9 mouse cellular contexts compared by ENCODE assay signal in genomic region chr7:79799048-79799447, GRCm38 (mm10). TPM values are rescaled to one million over a fixed set of nuclear protein-coding genes. Genes with fewer than 3 reads are reported as not detected.
DNase-seq lines count a peak whose midpoint lies in the region; ATAC-seq and TF ChIP-seq lines count a peak whose summit lies in the region.
"Had no signal": no experiment of that assay in that cellular context is flagged by ENCODE, and none has a peak within 500 bp of the region (broad histone marks: within the 10 kb centered on the region; RNA-seq: fewer than 3 reads in every experiment).

No protein-coding gene starts in this region.

- no peak overlapping the region for H3K4me3 ChIP-seq in CH12.LX (replicated peaks in 1 of 3; ENCODE audit: low read depth in 2 of 3, low read length in 2 of 3, poor library complexity in 1 of 3)
- no peak overlapping the region for H3K4me3 ChIP-seq in cortical plate, adult 2 months (ENCODE audit: insufficient read depth, low read length)
- H3K4me3 ChIP-seq in heart, adult 2 months: no peak overlapping the region
- H3K4me3 ChIP-seq in layer of hippocampus, adult 2 months: no peak overlapping the region
- no peak overlapping the region for H3K4me3 ChIP-seq in small intestine, adult 2 months (ENCODE audit: low read depth, low read length)
- H3K4me3 ChIP-seq: liver, embryonic 15.5 days had no signal

- 1% methylated on average over 8 of the region's 8 CpGs for WGBS in heart, adult 2 months
- 2% methylated on average over 8 of the region's 8 CpGs for WGBS in small intestine, adult 2 months

- TF ChIP-seq RAD21 in CH12.LX (IDR thresholded peaks at IDR 0.05; ENCODE audit: low read depth, low read length): peak; percentile 82

- H3K9ac ChIP-seq in CH12.LX (ENCODE audit: insufficient read depth, low read depth): no peak overlapping the region
- H3K9ac ChIP-seq in heart, adult 2 months (ENCODE audit: low read depth, low read length): no peak overlapping the region
- H3K9ac ChIP-seq: liver, embryonic 15.5 days had no signal

- no peak overlapping the region for H3K4me2 ChIP-seq in CH12.LX (ENCODE audit: insufficient read depth, low read depth, poor library complexity, severe bottlenecking)
- H3K4me2 ChIP-seq: liver, embryonic 15.5 days had no signal

- TF ChIP-seq POLR2A in CH12.LX (IDR thresholded peaks at IDR 0.05; ENCODE audit: low read depth, low read length): no peak
- TF ChIP-seq POLR2A in cortical plate, adult 2 months (IDR thresholded peaks at IDR 0.05; ENCODE audit: extremely low read depth, insufficient read depth, low read length): no peak
- TF ChIP-seq POLR2A in heart, adult 2 months (IDR thresholded peaks at IDR 0.05; ENCODE audit: insufficient read depth, low read depth, low read length): no peak
- no peak for TF ChIP-seq POLR2A in small intestine, adult 2 months (IDR thresholded peaks at IDR 0.05; ENCODE audit: low read depth, low read length)

- H3K4me1 ChIP-seq in CH12.LX (ENCODE audit: control insufficient read depth in 1 of 2, insufficient read depth in 2 of 2): peaks cover 5 to 8% of the 10 kb centered on the region in 2 experiments; a peak in 3 of 4 replicates
- no peaks in the 10 kb centered on the region for H3K4me1 ChIP-seq in cortical plate, adult 2 months (ENCODE audit: control insufficient read depth, insufficient read depth, low read length)
- H3K4me1 ChIP-seq in heart, adult 2 months (ENCODE audit: control insufficient read depth, insufficient read depth, low read length): no peaks in the 10 kb centered on the region
- no peaks in the 10 kb centered on the region; the same call in 1 of the 2 replicates for H3K4me1 ChIP-seq in small intestine, adult 2 months (ENCODE audit: control insufficient read depth, insufficient read depth, insufficient read length, low read length)

- dilution Hi-C loops in CH12.LX (cut with MboI; ENCODE audit: extremely low pct_ligation_motif_present, extremely low pct_unique_long_range_greater_than_20kb, low sequenced_read_pairs): no loop called here

- DNase-seq in CH12.LX (ENCODE audit: extremely low read depth): peak; percentile 60
- peak; percentile 78 for DNase-seq in adipocyte (ENCODE audit: low spot score)
- DNase-seq in heart, adult 2 months: peak; percentile 69 to 85
- DNase-seq in layer of hippocampus, adult 2 months (ENCODE audit: low spot score in 2 of 2): peak; percentile 72 to 87
- peak; percentile 86 for DNase-seq in lung, postnatal 14 days

- no peak for TF ChIP-seq EP300 in CH12.LX (IDR thresholded peaks at IDR 0.05; ENCODE audit: low read length)
- TF ChIP-seq EP300 in heart, adult 2 months (IDR thresholded peaks at IDR 0.05; ENCODE audit: insufficient read depth, low read depth, low read length): peak; percentile 42; the same call in 1 of the 2 replicates

- no peaks in the 10 kb centered on the region for H3K36me3 ChIP-seq in CH12.LX (replicated peaks in 1 of 2; ENCODE audit: control insufficient read depth in 1 of 2, insufficient read depth in 1 of 2, low read length in 1 of 2)
- H3K36me3 ChIP-seq in heart, adult 2 months (ENCODE audit: control insufficient read depth, insufficient read depth, low read length): no peaks in the 10 kb centered on the region
- H3K36me3 ChIP-seq in small intestine, adult 2 months (ENCODE audit: control insufficient read depth, insufficient read depth, low read length): no peaks in the 10 kb centered on the region
- H3K36me3 ChIP-seq: liver, embryonic 15.5 days had no signal

- H3K27ac ChIP-seq in CH12.LX (ENCODE audit: insufficient read depth, low read depth): no peak overlapping the region
- no peak overlapping the region for H3K27ac ChIP-seq in cortical plate, adult 2 months (ENCODE audit: insufficient read depth, low read length)
- no peak overlapping the region for H3K27ac ChIP-seq in heart, adult 2 months
- no peak overlapping the region for H3K27ac ChIP-seq in layer of hippocampus, adult 2 months
- H3K27ac ChIP-seq in small intestine, adult 2 months (ENCODE audit: insufficient read depth, low read depth, low read length): no peak overlapping the region
- H3K27ac ChIP-seq: liver, embryonic 15.5 days had no signal

- in situ Hi-C loops in CH12.LX (cut with MboI; ENCODE audit: low pct_ligation_motif_present, low pct_unique_long_range_greater_than_20kb, low sequenced_read_pairs): loop anchor here (5.0 kb wide), 1 partner anchor 118 kb away; no protein-coding TSS in a partner anchor

- peaks cover 8% of the 10 kb centered on the region for H3K27me3 ChIP-seq in CH12.LX (replicated peaks)
- no peaks in the 10 kb centered on the region for H3K27me3 ChIP-seq in heart, adult 2 months (ENCODE audit: control insufficient read depth, insufficient read depth, low read length)
- H3K27me3 ChIP-seq in small intestine, adult 2 months (ENCODE audit: control insufficient read depth, insufficient read depth, low read length): no peaks in the 10 kb centered on the region

- ATAC-seq in inflammation-experienced regulatory T-cells, adult 6 months: no peak

- peak; percentile 61 to 88 for TF ChIP-seq CTCF in CH12.LX (conservative IDR thresholded peaks at IDR 0.05 in 1 of 2, IDR thresholded peaks at IDR 0.05 in 1 of 2; ENCODE audit: low read depth in 2 of 2, low read length in 2 of 2)
- peak; percentile 88 for TF ChIP-seq CTCF in cortical plate, adult 2 months (IDR thresholded peaks at IDR 0.05; ENCODE audit: extremely low read depth, insufficient read depth, low read length)
- peak; percentile 94 for TF ChIP-seq CTCF in heart, adult 2 months (IDR thresholded peaks at IDR 0.05)
- TF ChIP-seq CTCF in layer of hippocampus, adult 2 months (conservative IDR thresholded peaks at IDR 0.05): peak; percentile 93
- TF ChIP-seq CTCF in small intestine, adult 2 months (IDR thresholded peaks at IDR 0.05; ENCODE audit: extremely low read depth, insufficient read length, insufficient replicate concordance, low read depth, low read length): peak; percentile 77; the same call in 1 of the 2 replicates

- intact Hi-C loops in heart, adult 2 months (cut with DNase I): loop anchor here (1.0 to 10.0 kb wide), 2 partner anchors 115 to 426 kb away; no protein-coding TSS in a partner anchor

- H3K79me2 ChIP-seq in CH12.LX (replicated peaks; ENCODE audit: control insufficient read depth, extremely low read depth, insufficient read depth, poor library complexity, severe bottlenecking): no peaks in the 10 kb centered on the region
- H3K79me2 ChIP-seq in heart, adult 2 months (replicated peaks; ENCODE audit: control insufficient read depth, insufficient read depth, low read length): no peaks in the 10 kb centered on the region

- no peaks in the 10 kb centered on the region for H3K9me3 ChIP-seq in CH12.LX (replicated peaks; ENCODE audit: low read length)
- H3K9me3 ChIP-seq: liver, embryonic 15.5 days had no signal

TF ChIP-seq in CH12.LX, 34 proteins besides CTCF, POLR2A, EP300 and RAD21 (continues in another document):
- TF ChIP-seq ETS1 (conservative IDR thresholded peaks at IDR 0.05; ENCODE audit: low read depth, low read length) (no peak), ZKSCAN1 (IDR thresholded peaks at IDR 0.05; ENCODE audit: borderline replicate concordance, low read depth, low read length) (no peak), UBTF (IDR thresholded peaks at IDR 0.05; ENCODE audit: low read depth, low read length) (no peak), E2F4 (IDR thresholded peaks at IDR 0.05; ENCODE audit: insufficient replicate concordance, low read depth, low read length) (0 out of 2 replicates have a peak, but pooled peaks have one; percentile 23), BHLHE40 (IDR thresholded peaks at IDR 0.05; ENCODE audit: low read depth, low read length) (no peak), IRF4 (IDR thresholded peaks at IDR 0.05; ENCODE audit: low read depth, low read length) (0 out of 2 replicates have a peak, but pooled peaks have one; percentile 4)

RNA-seq across cellular contexts. Expression of gene Mesp1, which starts 5.5 kb away (rescaled TPM):
- not detected in 2 replicates for total RNA-seq in CH12.LX (2012; rRNA removed)
- total RNA-seq in CH12.LX (2014; rRNA removed): not detected in 2 replicates
- not detected in 2 replicates for polyA plus RNA-seq in CH12.LX (2012; ENCODE audit: insufficient read length, low read depth)
- polyA plus RNA-seq in cortical plate, adult 2 months (2012; rRNA removed): 0.08 and 0.19 TPM in 2 replicates
- total RNA-seq in heart, adult 2 months (2021): not detected
- not detected in 2 replicates for polyA plus RNA-seq in heart, adult 2 months (2012; rRNA removed)
- total RNA-seq in layer of hippocampus, adult 2 months (2021): under 1 TPM in 1 of 2 experiments, not detected in 1; 0.64 TPM
- polyA plus RNA-seq in small intestine, adult 2 months (2012; rRNA removed): 0.28 and 1.2 TPM in 2 replicates
- polyA plus RNA-seq in inflammation-experienced regulatory T-cells, adult 6 months (2017; shearing (Covaris generic)): not detected
- polyA plus RNA-seq: liver, embryonic 15.5 days had no signal

RNA-seq across cellular contexts. Expression of gene Mesp2, which starts 11.5 kb away (rescaled TPM):
- total RNA-seq in CH12.LX (2012; rRNA removed) (not detected in 2 replicates), CH12.LX (2014; rRNA removed) (not detected in 2 replicates)
- not detected in 2 replicates for polyA plus RNA-seq in CH12.LX (2012; ENCODE audit: insufficient read length, low read depth)
- 0.91 and 0.98 TPM in 2 replicates for polyA plus RNA-seq in cortical plate, adult 2 months (2012; rRNA removed)
- under 1 TPM in 1 of 2 experiments, not detected in 1; 0.13 TPM for total RNA-seq in heart, adult 2 months (2021)
- 0.06 and 0.12 TPM in 2 replicates for polyA plus RNA-seq in heart, adult 2 months (2012; rRNA removed)
- 1 to 10 TPM; 1.4 to 2.1 TPM for total RNA-seq in layer of hippocampus, adult 2 months (2021)
- 0.33 TPM in 2 replicates for polyA plus RNA-seq in small intestine, adult 2 months (2012; rRNA removed)
- polyA plus RNA-seq in inflammation-experienced regulatory T-cells, adult 6 months (2017; shearing (Covaris generic)): under 1 TPM in 2 of 3 experiments, not detected in 1; 0.24 to 0.29 TPM
- polyA plus RNA-seq: liver, embryonic 15.5 days had no signal

RNA-seq across cellular contexts. Expression of gene Wdr93, which starts 56.1 kb away (rescaled TPM):
- 0.38 and 1.2 TPM in 2 replicates for total RNA-seq in CH12.LX (2012; rRNA removed)
- total RNA-seq in CH12.LX (2014; rRNA removed): 0.63 and 0.75 TPM in 2 replicates
- polyA plus RNA-seq in CH12.LX (2012; ENCODE audit: insufficient read length, low read depth): 0.85 and 1.3 TPM in 2 replicates
- polyA plus RNA-seq in cortical plate, adult 2 months (2012; rRNA removed): 0.15 and 0.48 TPM in 2 replicates
- total RNA-seq in heart, adult 2 months (2021): under 1 TPM in 1 of 2 experiments, not detected in 1; 0.10 TPM
- polyA plus RNA-seq in heart, adult 2 months (2012; rRNA removed): 0.20 and 0.31 TPM in 2 replicates
- under 1 TPM in 1 of 2 experiments, not detected in 1; 0.36 TPM for total RNA-seq in layer of hippocampus, adult 2 months (2021)
- polyA plus RNA-seq in small intestine, adult 2 months (2012; rRNA removed): 0.06 and 0.08 TPM in 2 replicates
- under 1 TPM in 1 of 3 experiments, not detected in 2; 0.25 TPM for polyA plus RNA-seq in inflammation-experienced regulatory T-cells, adult 6 months (2017; shearing (Covaris generic))

RNA-seq across cellular contexts. Expression of gene Pex11a, which starts 56.1 kb away (rescaled TPM):
- total RNA-seq in CH12.LX (2012; rRNA removed): 2.8 and 3.4 TPM in 2 replicates
- total RNA-seq in CH12.LX (2014; rRNA removed): 1.5 and 2.1 TPM in 2 replicates
- polyA plus RNA-seq in CH12.LX (2012; ENCODE audit: insufficient read length, low read depth): 4.3 and 4.8 TPM in 2 replicates
- polyA plus RNA-seq in cortical plate, adult 2 months (2012; rRNA removed): 11.4 and 12.4 TPM in 2 replicates
- total RNA-seq in heart, adult 2 months (2021): 10 to 100 TPM; 18.1 to 19.0 TPM
- 16.4 and 21.9 TPM in 2 replicates for polyA plus RNA-seq in heart, adult 2 months (2012; rRNA removed)
- 10 to 100 TPM; 12.1 to 13.2 TPM for total RNA-seq in layer of hippocampus, adult 2 months (2021)
- 13.8 and 17.9 TPM in 2 replicates for polyA plus RNA-seq in small intestine, adult 2 months (2012; rRNA removed)
- polyA plus RNA-seq in inflammation-experienced regulatory T-cells, adult 6 months (2017; shearing (Covaris generic)): 1 to 10 TPM; 2.1 to 5.1 (median 3.1) TPM
